Mouse (Mus musculus) brain, embryonic 14.5 days (tissue): Measurements from ENCODE around the gene Auts2.

Experiments
- CTCF ChIP-seq: fragments of 200-500 bp; IDR thresholded peaks from 2 replicates; pipeline ENCODE4 v1.5.1; 2012; ENCODE audit warnings: inconsistent platforms, mild to moderate bottlenecking, moderate library complexity, borderline replicate concordance; ENCODE audit not compliant: insufficient read depth, insufficient read length; ENCODE audit errors: extremely low read depth
- POLR2A ChIP-seq: fragments of 200-500 bp; IDR thresholded peaks from 2 replicates; pipeline ENCODE4 v1.6.1; 2012; ENCODE audit warnings: mild to moderate bottlenecking, inconsistent platforms, borderline replicate concordance; ENCODE audit not compliant: poor library complexity, insufficient read depth, insufficient read length, severe bottlenecking; ENCODE audit errors: extremely low read depth

DNA sequence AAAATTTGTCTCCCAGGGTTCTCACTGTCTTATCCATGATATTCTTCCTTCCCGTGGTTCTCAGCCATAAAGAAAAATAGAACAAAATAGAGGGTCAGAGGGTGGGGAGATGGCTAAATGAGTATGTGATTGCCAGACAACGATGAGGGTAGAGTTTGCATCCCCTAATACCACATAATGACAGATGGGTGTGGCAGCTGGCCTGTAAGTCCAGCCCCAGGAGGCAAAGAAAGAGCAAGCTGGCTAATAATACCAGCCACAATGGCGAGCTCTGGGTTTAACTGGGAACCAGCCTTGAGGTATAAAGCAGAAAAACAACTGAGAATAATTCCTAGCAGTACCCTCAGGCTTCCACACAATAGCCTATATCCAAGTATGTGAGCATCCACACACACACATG is 1029.4 kb downstream of the Auts2 start:
- TF ChIP-seq CTCF (no peak), POLR2A (no peak)
